Mouse (Mus musculus) right cerebral cortex, postnatal 36 days (tissue): Measurements from ENCODE around the gene Olfr585.

Source experiments
- DNase-seq, 2 experiments: peaks; one replicate each; pipeline ENCODE4 v3.0.0; 2022; ENCODE audit warnings: low spot score in 2 of 2, mixed read lengths in 1 of 2

Olfr585 gene

GRCm38 (mm10) chr7:103097420-103097819, at the start of gene Olfr585:
Gene Olfr585, plus strand, starts transcription at chr7:103097720.
- DNase-seq = no peak

DNA sequence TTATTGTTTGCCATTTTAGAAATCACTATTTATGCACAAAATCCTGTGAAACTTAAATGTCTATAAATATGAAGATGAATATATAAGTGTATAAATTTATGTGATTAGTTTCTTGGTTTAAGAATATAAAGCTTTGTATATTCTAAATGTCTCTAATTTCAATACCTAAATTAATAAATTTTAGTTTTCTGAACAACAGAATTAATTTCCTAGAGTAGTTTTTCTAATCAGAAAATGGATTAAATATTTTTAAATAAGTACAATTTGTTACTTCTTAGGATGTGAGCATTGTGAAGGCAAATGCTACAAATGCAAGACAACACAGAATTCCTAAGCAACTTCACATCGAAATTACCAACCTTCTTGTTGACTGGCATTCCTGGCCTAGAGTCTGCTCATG, 46.5 kb upstream of the Olfr585 start, which contains the start of gene Olfr583:
Gene Olfr583, plus strand, starts transcription at position 301 of the 400 bp plus-strand sequence.
- no peak for DNase-seq

GRCm38 (mm10) chr7:103081585-103081984, 15.9 kb upstream of the Olfr585 start, which contains the start of gene Olfr584:
Gene Olfr584, plus strand, starts transcription at chr7:103081885.
- DNase-seq = no peak

- DNase-seq = no peak
Measured at GRCm38 (mm10) chr7:103119406-103119805, 21.9 kb downstream of the Olfr585 start.

DNA sequence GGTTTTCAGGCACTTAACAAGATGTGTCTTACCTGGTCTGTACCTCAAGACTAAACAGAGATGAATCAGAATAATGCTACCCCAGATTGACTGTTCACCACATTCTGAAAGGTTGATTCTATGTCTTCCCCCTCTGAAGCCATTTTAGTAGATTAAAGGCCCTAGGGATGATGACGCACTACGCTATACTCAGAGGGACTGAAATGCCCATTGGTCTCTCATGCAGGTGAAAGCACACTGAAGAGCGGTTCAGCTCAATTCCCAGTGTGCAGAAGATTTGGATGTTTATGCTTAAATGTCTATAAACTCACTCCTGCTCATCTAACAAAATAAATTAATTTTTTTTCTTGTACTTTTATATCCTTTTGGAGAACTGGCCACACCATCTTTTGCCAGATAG, 28.0 kb downstream of the Olfr585 start, which contains the start of gene Olfr586:
Gene Olfr586, minus strand, starts transcription at position 101 of the 400 bp plus-strand sequence.
- DNase-seq = no peak

DNA sequence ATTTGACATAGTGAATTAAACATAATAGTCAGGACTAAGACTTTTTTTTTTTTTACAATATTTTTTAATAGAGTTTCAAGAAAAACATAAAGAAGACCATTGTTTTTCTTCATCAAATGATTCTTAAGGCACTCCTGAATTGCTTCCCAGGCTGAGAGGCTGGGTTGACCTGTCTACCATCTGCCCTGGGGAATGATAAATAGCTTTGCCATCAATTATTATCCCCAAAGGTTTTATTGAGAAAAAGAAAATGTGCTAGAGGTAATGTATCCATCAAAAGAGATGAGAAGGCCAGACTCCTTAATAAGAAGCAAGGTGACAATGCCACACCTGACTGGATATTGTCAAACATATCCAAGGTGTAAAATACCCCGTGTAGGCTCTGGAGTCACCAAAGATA, 43.1 kb downstream of the Olfr585 start, which contains the start of gene Olfr588-ps1:
Gene Olfr588-ps1, plus strand, starts transcription at position 301 of the 400 bp plus-strand sequence.
- no peak for DNase-seq
